Mouse (Mus musculus): ENCODE measurements at regions not wholly inside any gene's neighbourhood (a gene's known extent, or its start where the extent isn't known, plus 50 kb on each side); places are given as distances from the start of the nearest gene placed in this dataset.
A peak's percentile ranks its signal among the peaks of the same experiment; 100 is the strongest.

GRCm38 (mm10) chr10:117496064-117497011, 116.5 kb upstream of the Cpsf6 start:
- in situ Hi-C loops (cut with MboI; ENCODE audit: low pct_ligation_motif_present, low pct_unique_long_range_greater_than_20kb, low sequenced_read_pairs) (no loop called here), dilution Hi-C loops (cut with MboI; ENCODE audit: extremely low pct_ligation_motif_present, extremely low pct_unique_long_range_greater_than_20kb, low sequenced_read_pairs) (no loop called here)
- H3K4me1 ChIP-seq (ENCODE audit: control insufficient read depth in 1 of 2, insufficient read depth in 2 of 2), result peaks cover 0 to 12% of the 10 kb centered on the region in 2 experiments; a peak in 2 of 4 replicates
- H3K9me3 ChIP-seq (replicated peaks; ENCODE audit: low read length), result no peaks in the 10 kb centered on the region
- no peaks in the 10 kb centered on the region for H3K79me2 ChIP-seq (replicated peaks; ENCODE audit: control insufficient read depth, extremely low read depth, insufficient read depth, poor library complexity, severe bottlenecking)
- no peak for TF ChIP-seq KAT2A (IDR thresholded peaks at IDR 0.05; ENCODE audit: insufficient replicate concordance, low read length)
- 0 out of 2 replicates have a peak, but pooled peaks have one; percentile 18 for TF ChIP-seq USF2 (conservative IDR thresholded peaks at IDR 0.05; ENCODE audit: low read depth, low read length)
- peak; percentile 62 for TF ChIP-seq BHLHE40 (IDR thresholded peaks at IDR 0.05; ENCODE audit: low read depth, low read length)
- H3K27me3 ChIP-seq (replicated peaks), result no peaks in the 10 kb centered on the region
- no peak overlapping the region for H3K4me3 ChIP-seq (replicated peaks in 1 of 3; ENCODE audit: low read depth in 2 of 3, low read length in 2 of 3, poor library complexity in 1 of 3)
- DNase-seq (ENCODE audit: extremely low read depth), result no peak
- no peaks in the 10 kb centered on the region for H3K36me3 ChIP-seq (replicated peaks in 1 of 2; ENCODE audit: control insufficient read depth in 1 of 2, insufficient read depth in 1 of 2, low read length in 1 of 2)
- no peak overlapping the region for H3K27ac ChIP-seq (ENCODE audit: insufficient read depth, low read depth)
- H3K9ac ChIP-seq (ENCODE audit: insufficient read depth, low read depth), result no peak overlapping the region
- H3K4me2 ChIP-seq (ENCODE audit: insufficient read depth, low read depth, poor library complexity, severe bottlenecking), result no peak overlapping the region

GRCm38 (mm10) chr10:117494171-117494701, 114.4 kb upstream of the Cpsf6 start:
- Histone ChIP-seq H3K4me3 (replicated peaks in 1 of 3; ENCODE audit: low read depth in 2 of 3, low read length in 2 of 3, poor library complexity in 1 of 3) (no peak overlapping the region), H3K36me3 (replicated peaks in 1 of 2; ENCODE audit: control insufficient read depth in 1 of 2, insufficient read depth in 1 of 2, low read length in 1 of 2) (no peaks in the 10 kb centered on the region), H3K9ac (ENCODE audit: insufficient read depth, low read depth) (no peak overlapping the region), H3K9me3 (replicated peaks; ENCODE audit: low read length) (no peaks in the 10 kb centered on the region), H3K4me2 (ENCODE audit: insufficient read depth, low read depth, poor library complexity, severe bottlenecking) (peak overlapping the region; percentile 12; the same call in 1 of the 2 replicates), H3K79me2 (replicated peaks; ENCODE audit: control insufficient read depth, extremely low read depth, insufficient read depth, poor library complexity, severe bottlenecking) (no peaks in the 10 kb centered on the region), H3K27me3 (replicated peaks) (no peaks in the 10 kb centered on the region), H3K27ac (ENCODE audit: insufficient read depth, low read depth) (no peak overlapping the region), H3K4me1 (ENCODE audit: control insufficient read depth in 1 of 2, insufficient read depth in 2 of 2) (peaks cover 0 to 12% of the 10 kb centered on the region in 2 experiments; a peak in 2 of 4 replicates)
- dilution Hi-C loops (cut with MboI; ENCODE audit: extremely low pct_ligation_motif_present, extremely low pct_unique_long_range_greater_than_20kb, low sequenced_read_pairs) (no loop called here), in situ Hi-C loops (cut with MboI; ENCODE audit: low pct_ligation_motif_present, low pct_unique_long_range_greater_than_20kb, low sequenced_read_pairs) (no loop called here)
- no peak for TF ChIP-seq SMC3 (IDR thresholded peaks at IDR 0.05; ENCODE audit: low read depth, low read length)
- TF ChIP-seq USF1 (IDR thresholded peaks at IDR 0.05; ENCODE audit: low read depth, low read length), result peak; percentile 16; the same call in 1 of the 2 replicates
- TF ChIP-seq USF2 (conservative IDR thresholded peaks at IDR 0.05; ENCODE audit: low read depth, low read length), result peak; percentile 19; the same call in 1 of the 2 replicates
- no peak for DNase-seq (ENCODE audit: extremely low read depth)

GRCm38 (mm10) chr10:117493824-117494121, 114.0 kb upstream of the Cpsf6 start:
- in situ Hi-C loops (cut with MboI; ENCODE audit: low pct_ligation_motif_present, low pct_unique_long_range_greater_than_20kb, low sequenced_read_pairs), result no loop called here
- no peak for DNase-seq (ENCODE audit: extremely low read depth)
- Histone ChIP-seq H3K4me2 (ENCODE audit: insufficient read depth, low read depth, poor library complexity, severe bottlenecking) (no peak overlapping the region), H3K9ac (ENCODE audit: insufficient read depth, low read depth) (no peak overlapping the region), H3K4me1 (ENCODE audit: control insufficient read depth in 1 of 2, insufficient read depth in 2 of 2) (peaks cover 0 to 12% of the 10 kb centered on the region in 2 experiments; a peak in 2 of 4 replicates), H3K4me3 (replicated peaks in 1 of 3; ENCODE audit: low read depth in 2 of 3, low read length in 2 of 3, poor library complexity in 1 of 3) (no peak overlapping the region), H3K79me2 (replicated peaks; ENCODE audit: control insufficient read depth, extremely low read depth, insufficient read depth, poor library complexity, severe bottlenecking) (no peaks in the 10 kb centered on the region), H3K27me3 (replicated peaks) (no peaks in the 10 kb centered on the region), H3K36me3 (replicated peaks in 1 of 2; ENCODE audit: control insufficient read depth in 1 of 2, insufficient read depth in 1 of 2, low read length in 1 of 2) (no peaks in the 10 kb centered on the region), H3K27ac (ENCODE audit: insufficient read depth, low read depth) (no peak overlapping the region), H3K9me3 (replicated peaks; ENCODE audit: low read length) (no peaks in the 10 kb centered on the region)
- TF ChIP-seq ZNF384 (IDR thresholded peaks at IDR 0.05; ENCODE audit: low read depth, low read length) (0 out of 2 replicates have a peak, but pooled peaks have one; percentile 33), MAFK (IDR thresholded peaks at IDR 0.05; ENCODE audit: insufficient replicate concordance, low read length) (no peak)
- dilution Hi-C loops (cut with MboI; ENCODE audit: extremely low pct_ligation_motif_present, extremely low pct_unique_long_range_greater_than_20kb, low sequenced_read_pairs), result no loop called here

Data from CH12.LX (cell line).